Mouse (Mus musculus) embryonic fibroblast, embryonic 13.5 days (primary cell): ENCODE data around the gene Drc3.

Source experiments
- CTCF ChIP-seq: IDR thresholded peaks from 2 replicates; pipeline ENCODE4 v1.5.1; 2011; ENCODE audit warnings: mild to moderate bottlenecking, control low read depth, low read length, moderate library complexity, borderline replicate concordance; ENCODE audit not compliant: insufficient read depth
- POLR2A ChIP-seq: IDR thresholded peaks from 2 replicates; pipeline ENCODE4 v1.6.1; 2011; ENCODE audit warnings: low read depth, mild to moderate bottlenecking, control low read depth, low read length, moderate library complexity

DNA sequence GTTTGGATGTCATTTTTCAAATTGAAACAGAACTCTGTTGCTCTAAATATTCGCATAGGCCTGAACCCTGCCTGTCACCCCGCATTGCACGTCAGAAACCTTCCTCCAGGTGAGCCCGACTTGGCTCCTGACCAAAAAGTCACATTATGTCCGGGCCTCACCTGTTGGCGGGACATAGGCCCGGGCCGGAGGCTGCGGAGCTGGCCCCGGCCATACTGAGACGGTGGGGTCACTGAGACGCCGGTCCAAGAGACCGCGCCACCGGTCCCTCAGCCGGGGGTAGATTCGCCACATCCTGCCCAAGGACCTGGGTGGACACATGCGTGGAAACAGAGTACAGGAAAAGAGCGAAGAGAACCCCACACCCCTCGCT, 63.4 kb downstream of the Drc3 start:
- TF ChIP-seq CTCF (no peak), POLR2A (no peak)
